Mouse (Mus musculus) ovary, postnatal 14 days (tissue): Measurements from ENCODE around the gene Zpr1.
"Not testable (repeated sequence)": the region's sequence is repeated elsewhere in the genome, so short reads cannot be mapped to it uniquely, and the experiment has no call there.

Experiments used
- DNase-seq: peaks from one replicate; pipeline ENCODE4 v3.0.0; 2022; ENCODE audit warnings: low spot score

Zpr1 gene

DNA sequence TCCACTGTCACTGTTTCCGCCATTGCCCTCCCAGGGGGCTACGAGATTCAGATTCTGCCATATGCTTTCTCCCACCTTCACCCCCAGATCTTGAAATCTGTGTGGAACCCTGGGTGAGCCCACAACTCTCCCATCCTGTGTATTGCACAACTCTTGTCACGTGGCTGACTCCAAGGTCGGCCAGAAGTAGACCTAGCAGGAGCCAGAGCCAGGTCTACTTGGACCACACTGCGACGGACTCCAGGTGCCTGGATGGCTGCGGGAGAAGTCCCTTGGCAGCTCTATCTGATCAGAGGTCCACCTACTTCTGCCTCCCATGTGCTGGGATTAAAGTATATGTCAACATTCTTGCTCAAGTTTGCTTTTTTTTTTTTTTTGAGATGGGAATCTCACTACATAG lies 11.7 kb upstream of the Zpr1 start:
- no peak for DNase-seq

DNA sequence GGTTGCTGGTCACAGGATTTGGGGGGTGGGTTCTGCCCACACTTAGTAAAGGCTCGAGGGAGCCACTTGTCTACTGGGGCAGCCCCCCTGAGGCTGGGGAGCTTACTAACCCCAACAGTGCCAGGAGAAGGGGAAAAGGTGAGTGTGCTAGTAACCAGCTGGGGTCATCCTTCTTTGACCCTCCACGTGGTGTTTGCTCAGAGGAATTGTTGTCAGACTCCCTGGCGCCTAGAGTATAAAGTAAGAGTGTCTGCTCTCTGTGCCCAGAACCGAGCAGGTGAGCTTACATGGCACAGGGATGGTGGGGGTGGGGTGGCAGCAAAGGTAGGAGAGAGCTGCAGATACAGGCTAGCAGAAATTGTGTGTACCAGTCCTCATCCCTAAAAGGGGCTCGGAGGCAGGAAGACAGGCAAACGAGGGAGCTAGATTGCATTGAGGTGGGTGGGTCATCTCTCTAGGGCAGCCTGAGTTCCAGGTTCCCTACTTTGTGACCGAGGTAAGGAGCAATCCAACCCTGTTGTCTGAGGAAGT lies 4.5 kb upstream of the Zpr1 start, which contains the start of gene Apoa5:
Gene Apoa5, plus strand, starts transcription at position 291 of the 531 bp plus-strand sequence.
- no peak for DNase-seq

DNA sequence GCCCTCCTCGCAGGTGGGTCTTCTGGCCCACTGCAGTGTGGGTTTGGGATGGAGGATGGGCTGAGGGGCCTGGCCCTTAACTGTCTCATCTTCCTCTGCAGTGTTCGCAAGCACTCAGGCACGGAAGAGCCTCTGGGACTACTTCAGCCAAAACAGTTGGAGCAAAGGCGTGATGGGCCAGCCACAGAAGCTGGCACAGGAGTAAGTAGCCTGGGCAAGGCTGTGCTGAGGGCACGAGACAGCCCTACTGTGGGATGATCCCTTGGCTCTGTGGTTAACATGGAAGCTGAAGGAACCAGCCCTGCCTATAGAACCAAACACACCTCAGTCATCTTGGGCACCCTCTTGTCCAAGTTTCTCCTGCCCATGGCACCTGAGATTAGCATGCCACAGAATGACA lies 3.7 kb upstream of the Zpr1 start:
- DNase-seq, result no peak

DNA sequence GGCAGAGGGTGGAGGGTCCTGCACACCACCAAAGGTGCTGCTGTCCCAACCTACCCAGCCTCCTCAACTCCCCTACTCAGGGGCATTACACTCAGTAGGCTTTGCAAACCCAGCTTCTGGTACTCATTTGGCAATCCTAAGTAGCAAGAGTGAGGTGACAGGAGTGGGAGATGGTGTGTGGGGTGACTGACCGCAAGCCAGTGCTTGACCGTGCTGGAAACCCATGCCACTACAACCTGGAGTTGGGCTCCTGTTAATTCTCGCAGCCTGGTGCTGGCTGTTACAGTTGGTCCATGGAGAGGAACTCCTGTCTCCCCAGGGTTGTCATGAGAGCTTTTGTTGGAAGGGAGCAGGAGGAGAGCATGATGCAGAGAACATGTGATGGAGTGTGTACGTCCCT lies 2.1 kb upstream of the Zpr1 start:
- DNase-seq, result no peak

- DNase-seq, result no peak
These were observed 794 bp upstream of the Zpr1 start for GRCm38 (mm10) chr9:46272070-46272469.

DNA sequence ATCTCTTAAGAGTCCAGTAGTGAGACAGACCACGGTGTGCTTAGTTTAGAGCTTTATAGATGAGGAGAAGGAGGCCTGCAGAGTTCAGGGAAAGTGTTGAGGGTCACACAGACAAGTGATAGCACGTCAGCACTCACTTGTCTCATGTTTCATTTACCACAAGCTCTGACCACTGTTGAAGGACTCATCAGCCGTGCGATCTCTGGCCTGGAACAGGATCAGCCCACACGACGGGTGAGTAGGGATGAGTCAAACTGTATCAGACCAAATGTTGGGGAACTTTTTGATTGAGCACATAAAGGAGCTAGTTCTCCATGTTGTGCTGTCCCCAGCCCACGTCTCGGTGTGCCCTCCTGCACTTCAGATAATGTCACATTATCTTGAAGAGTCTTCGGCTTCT lies 1.6 kb downstream of the Zpr1 start:
- no peak for DNase-seq

DNA sequence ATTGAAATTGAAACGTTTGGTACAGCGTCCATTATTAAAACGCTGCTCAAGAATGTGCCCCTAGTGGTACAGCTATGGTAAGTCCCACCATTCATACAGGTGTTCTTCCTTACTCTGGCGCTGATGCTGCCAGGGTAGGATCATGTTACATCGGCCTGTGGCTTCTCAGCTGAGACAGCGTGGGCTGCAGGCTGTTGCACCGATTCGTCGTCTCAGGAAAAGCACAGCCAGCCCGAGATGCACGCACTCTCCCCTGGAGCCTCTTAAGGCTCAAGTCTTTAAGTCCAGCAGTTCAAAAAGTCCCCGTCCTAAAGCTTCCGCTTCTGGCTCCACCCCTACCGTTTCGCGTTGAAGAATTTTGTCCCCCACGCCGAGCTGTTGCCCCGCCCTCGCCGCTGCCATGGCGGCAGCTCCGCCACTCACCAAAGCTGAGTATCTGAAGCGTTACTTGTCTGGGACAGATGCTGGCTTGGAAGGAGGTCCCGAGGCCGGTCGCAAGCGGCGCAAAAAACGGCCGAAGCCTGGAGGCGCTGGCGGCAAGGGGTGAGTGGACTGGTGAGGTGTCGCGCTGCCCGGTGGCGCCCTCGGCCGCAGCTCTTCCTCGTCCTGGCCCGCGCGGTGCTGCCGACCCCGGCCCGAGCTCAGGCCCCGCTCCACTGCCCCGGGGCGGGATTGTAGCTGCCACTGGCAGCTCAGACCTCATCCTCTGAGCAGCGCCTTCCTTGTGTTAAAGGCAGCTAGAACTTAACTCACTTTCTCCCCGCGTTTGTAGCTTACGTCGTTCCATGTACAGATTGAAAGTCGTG lies 10.0 kb downstream of the Zpr1 start, which contains the start of gene Bud13:
Gene Bud13, plus strand, starts transcription at position 378 of the 806 bp plus-strand sequence.
- DNase-seq, result peak; percentile 98

DNA sequence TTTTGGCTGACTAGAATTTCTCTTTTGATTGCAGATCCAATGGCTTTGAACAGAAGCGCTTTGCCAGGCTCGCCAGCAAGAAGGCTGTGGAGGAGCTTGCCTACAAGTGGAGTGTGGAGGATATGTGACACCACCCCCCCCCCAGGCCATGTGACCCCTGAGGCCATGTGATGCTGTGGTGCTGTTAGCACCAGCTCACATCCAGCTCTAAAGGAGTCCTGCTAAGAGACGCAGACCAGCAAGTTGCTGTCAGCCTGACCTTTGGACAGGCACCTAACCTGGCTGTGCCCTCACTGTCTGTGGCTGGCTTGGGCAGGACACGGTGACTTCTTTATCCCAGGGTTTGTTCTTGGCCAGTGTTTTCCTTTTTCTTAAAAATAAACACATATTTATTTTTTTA lies 25.5 kb downstream of the Zpr1 start:
- DNase-seq, result no peak

DNA sequence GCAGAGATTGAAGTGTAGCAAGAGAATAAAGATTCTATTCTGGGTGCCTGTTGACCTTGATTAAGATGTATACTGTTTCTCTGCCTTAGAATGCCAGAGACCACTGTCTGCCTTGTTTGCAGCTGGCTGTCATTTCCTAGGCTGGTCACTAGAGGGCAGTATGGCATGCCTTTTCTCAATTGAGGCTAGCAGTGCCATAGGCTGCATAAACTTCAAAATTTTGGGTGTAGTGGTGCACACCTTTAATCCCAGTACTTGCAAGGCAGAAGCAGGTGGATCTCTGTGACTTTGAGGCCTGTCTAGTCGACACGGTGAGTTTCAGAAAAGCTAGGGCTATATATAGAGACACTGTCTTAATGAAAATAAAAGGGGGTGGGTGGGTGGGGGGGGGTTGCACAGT lies 29.3 kb downstream of the Zpr1 start:
- DNase-seq, result peak; percentile 46

DNA sequence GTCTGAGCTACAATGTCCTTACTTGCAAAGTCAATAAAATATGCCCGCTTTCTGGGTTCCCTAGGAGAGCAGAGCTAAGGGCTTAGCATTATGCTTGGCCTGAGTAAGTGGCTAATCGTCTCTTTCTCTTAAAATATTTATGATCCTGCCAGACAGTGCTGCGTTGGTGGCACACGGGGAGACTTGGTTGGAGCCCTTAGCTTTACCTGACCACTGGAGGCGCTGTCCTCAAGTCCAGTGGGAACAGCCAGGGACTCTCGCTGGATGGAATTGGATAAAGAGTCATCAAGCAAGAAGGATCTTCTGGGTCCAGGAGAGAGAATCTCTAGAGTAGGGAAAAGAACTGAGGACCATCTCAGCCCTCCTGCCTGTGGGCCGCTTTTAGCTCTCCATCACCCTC lies 36.3 kb downstream of the Zpr1 start:
- no peak for DNase-seq

DNA sequence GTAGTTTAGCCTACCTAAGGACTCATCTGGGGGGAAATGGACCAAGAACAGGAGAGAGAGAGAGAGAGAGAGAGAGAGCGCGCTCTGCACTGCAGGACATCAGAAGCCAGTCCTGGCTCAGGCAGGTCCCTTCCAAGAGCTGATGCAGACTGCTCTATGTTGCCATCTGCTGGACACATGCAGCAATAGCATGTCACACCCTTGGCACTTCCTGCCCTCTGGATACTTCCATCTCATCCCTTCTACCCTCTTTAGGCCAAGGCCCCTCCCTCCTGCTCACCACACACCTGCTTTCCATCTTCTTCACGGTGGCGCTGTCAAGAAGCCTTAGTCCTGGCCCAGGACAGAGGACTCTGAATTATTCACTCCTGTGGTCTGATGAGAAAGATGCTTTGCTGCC lies 41.6 kb downstream of the Zpr1 start:
- DNase-seq, result peak; percentile 57

- DNase-seq, result no peak
These were observed 42.1 kb downstream of the Zpr1 start for GRCm38 (mm10) chr9:46314921-46315320.

DNA sequence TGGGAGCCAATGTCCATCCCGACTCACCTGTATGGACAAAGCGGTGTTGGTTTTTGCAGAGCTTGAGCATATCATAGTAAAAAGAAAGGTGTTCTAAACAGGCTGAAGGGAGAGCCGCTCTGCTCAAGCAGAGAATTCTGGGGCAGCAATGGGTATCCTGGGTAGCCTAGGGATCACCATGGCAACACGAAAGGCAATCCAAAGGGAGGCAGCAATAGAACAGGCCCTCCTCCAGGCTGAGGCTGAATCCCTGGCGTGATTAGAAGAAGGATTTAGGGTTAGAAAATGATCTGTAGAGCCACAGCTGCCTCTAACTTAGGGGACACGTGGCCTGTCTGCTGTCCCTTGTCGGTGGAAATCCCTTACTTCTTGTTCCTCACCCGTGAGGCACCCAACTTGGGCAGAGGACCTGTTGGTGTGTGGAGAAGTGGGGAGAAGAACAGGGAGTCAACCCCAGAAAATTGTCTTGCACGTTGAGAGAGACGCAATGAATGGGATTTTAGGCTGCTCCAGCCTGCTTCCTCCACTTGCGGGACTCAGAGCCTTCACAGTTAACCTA lies 43.0 kb downstream of the Zpr1 start:
- no peak for DNase-seq

GRCm38 (mm10) chr9:46316388-46316787 lies 43.5 kb downstream of the Zpr1 start:
- DNase-seq, result no peak

- DNase-seq, result no peak
These were observed 44.0 kb downstream of the Zpr1 start for GRCm38 (mm10) chr9:46316909-46317308.

DNA sequence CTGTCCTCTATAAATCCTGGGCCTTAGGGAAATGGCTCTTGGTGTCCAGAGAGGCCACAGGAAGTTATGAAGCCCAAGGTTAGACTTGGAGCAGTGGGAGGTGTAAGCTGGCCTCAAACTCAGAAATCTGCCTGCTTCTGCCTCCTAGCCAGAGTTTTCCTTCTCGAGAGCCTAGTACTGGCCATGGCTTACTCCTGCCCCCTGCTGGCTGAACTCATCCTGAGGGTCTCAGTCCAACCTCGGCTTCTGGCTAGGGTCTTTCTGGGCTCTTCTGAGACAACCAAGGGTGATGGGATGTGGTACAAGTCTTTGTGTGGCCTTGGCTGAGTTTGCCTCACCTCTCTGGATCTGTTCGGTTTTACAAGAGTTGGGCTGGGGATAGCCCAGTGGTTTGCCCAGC lies 45.1 kb downstream of the Zpr1 start:
- DNase-seq, result no peak

DNA sequence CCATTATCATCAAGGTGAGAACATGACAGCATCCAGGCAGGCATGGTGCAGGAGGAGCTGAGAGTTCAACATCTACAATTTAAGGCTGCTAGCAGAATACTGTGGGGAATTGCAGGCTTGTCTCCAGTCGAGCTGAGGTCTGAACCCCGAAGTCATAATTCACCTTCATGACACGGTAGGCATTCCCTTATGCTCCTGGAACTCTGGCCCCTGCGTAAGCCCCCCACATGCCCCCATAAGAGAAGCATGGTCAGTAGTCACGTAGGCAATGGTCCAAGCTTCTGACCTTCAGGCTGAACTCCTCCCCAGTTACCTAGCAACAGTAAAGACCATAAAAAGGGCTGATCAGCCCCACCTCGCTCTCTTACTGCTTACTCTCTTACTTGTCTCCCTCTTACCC lies 47.0 kb downstream of the Zpr1 start, which contains the start of gene 4931429L15Rik:
Gene 4931429L15Rik, minus strand, starts transcription at position 101 of the 400 bp plus-strand sequence.
- DNase-seq, result not testable (repeated sequence)

GRCm38 (mm10) chr9:46320461-46320860 lies 47.6 kb downstream of the Zpr1 start:
- DNase-seq, result no peak

GRCm38 (mm10) chr9:46326694-46327405 lies 54.0 kb downstream of the Zpr1 start:
- DNase-seq, result no peak

GRCm38 (mm10) chr9:46327706-46328571 lies 55.1 kb downstream of the Zpr1 start:
- no peak for DNase-seq

GRCm38 (mm10) chr9:46328572-46329249 lies 55.8 kb downstream of the Zpr1 start:
- no peak for DNase-seq
